ENCODE assay signal across 15 mouse cellular contexts in the genomic region with DNA sequence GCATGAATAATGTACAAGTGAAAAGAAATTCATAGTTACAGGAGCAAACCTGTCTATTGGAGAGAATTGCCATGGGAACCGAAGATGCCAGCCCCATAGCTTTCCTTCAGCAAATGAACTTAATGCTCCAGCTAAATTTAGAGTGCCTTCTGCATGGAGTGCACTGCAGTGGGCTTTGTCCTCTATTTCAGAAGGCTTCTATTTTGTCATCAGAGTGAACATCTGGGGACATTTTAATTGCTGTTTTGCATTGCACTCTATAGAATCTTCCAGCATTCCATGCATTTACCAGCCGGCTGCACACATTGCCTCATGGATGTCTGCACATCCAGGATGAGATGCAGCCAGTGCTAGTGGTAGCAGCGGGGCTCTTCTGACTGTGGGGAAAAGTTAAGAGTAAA.
A peak's percentile ranks its signal among the peaks of the same experiment; 100 is the strongest.
DNase-seq lines count a peak whose midpoint lies in the region; TF ChIP-seq lines count a peak whose summit lies in the region.
"Had no signal": no experiment of that assay in that cellular context is flagged by ENCODE, and none has a peak within 500 bp of the region (broad histone marks: within the 10 kb centered on the region; RNA-seq: fewer than 3 reads in every experiment).

No protein-coding gene starts in this region.

- no peak overlapping the region for H3K4me3 ChIP-seq in CH12.LX (replicated peaks in 1 of 3; ENCODE audit: low read depth in 2 of 3, low read length in 2 of 3, poor library complexity in 1 of 3)
- H3K4me3 ChIP-seq: limb, embryonic 12.5 days had no signal

- peaks cover 11% of the 10 kb centered on the region for H3K9me3 ChIP-seq in CH12.LX (replicated peaks; ENCODE audit: low read length)
- H3K9me3 ChIP-seq: limb, embryonic 12.5 days had no signal

- H3K4me1 ChIP-seq in CH12.LX (ENCODE audit: control insufficient read depth in 1 of 2, insufficient read depth in 2 of 2) = peaks cover 24 to 63% of the 10 kb centered on the region in 2 experiments

- TF ChIP-seq CTCF in CH12.LX (conservative IDR thresholded peaks at IDR 0.05 in 1 of 2, IDR thresholded peaks at IDR 0.05 in 1 of 2; ENCODE audit: low read depth in 2 of 2, low read length in 2 of 2) = no peak
- TF ChIP-seq CTCF in brain, embryonic 14.5 days (IDR thresholded peaks at IDR 0.05; ENCODE audit: borderline replicate concordance, extremely low read depth, insufficient read depth, insufficient read length) = no peak

- TF ChIP-seq RAD21 in CH12.LX (IDR thresholded peaks at IDR 0.05; ENCODE audit: low read depth, low read length) = no peak

- dilution Hi-C loops in CH12.LX (cut with MboI; ENCODE audit: extremely low pct_ligation_motif_present, extremely low pct_unique_long_range_greater_than_20kb, low sequenced_read_pairs) = no loop called here

- DNase-seq in layer of hippocampus, adult 18-20 months (ENCODE audit: low spot score in 2 of 2) = peak; percentile 14 to 46
- DNase-seq in layer of hippocampus, postnatal 10 days (ENCODE audit: low spot score in 2 of 2) = no peak
- no peak for DNase-seq in CH12.LX (ENCODE audit: extremely low read depth)
- peak; percentile 54 for DNase-seq in brain, embryonic 14.5 days (ENCODE audit: low read depth)
- peak; percentile 58 for DNase-seq in layer of hippocampus, adult 9-11 months
- no peak for DNase-seq in lung, adult 18-20 months
- DNase-seq in urinary bladder, adult 2 months (ENCODE audit: low spot score) = no peak
- DNase-seq: adrenal gland, adult 8-10 months; cerebellum, postnatal 10 days; embryo, embryonic 11 days; kidney, adult 2 months; kidney, postnatal 25 days; lung, postnatal 14 days had no signal

- no peaks in the 10 kb centered on the region for H3K36me3 ChIP-seq in CH12.LX (replicated peaks in 1 of 2; ENCODE audit: control insufficient read depth in 1 of 2, insufficient read depth in 1 of 2, low read length in 1 of 2)
- H3K36me3 ChIP-seq: limb, embryonic 12.5 days had no signal

- TF ChIP-seq EP300 in CH12.LX (IDR thresholded peaks at IDR 0.05; ENCODE audit: low read length) = no peak

- H3K9ac ChIP-seq in CH12.LX (ENCODE audit: insufficient read depth, low read depth) = no peak overlapping the region
- H3K9ac ChIP-seq: limb, embryonic 12.5 days; liver, embryonic 14.5 days had no signal

- 0 out of 2 replicates have a peak overlapping the region, but pooled peaks have one; percentile 14 for H3K4me2 ChIP-seq in CH12.LX (ENCODE audit: insufficient read depth, low read depth, poor library complexity, severe bottlenecking)
- H3K4me2 ChIP-seq: limb, embryonic 12.5 days had no signal

- no peaks in the 10 kb centered on the region for H3K79me2 ChIP-seq in CH12.LX (replicated peaks; ENCODE audit: control insufficient read depth, extremely low read depth, insufficient read depth, poor library complexity, severe bottlenecking)

- H3K27ac ChIP-seq in CH12.LX (ENCODE audit: insufficient read depth, low read depth) = no peak overlapping the region
- H3K27ac ChIP-seq: limb, embryonic 12.5 days; liver, embryonic 14.5 days had no signal

- in situ Hi-C loops in CH12.LX (cut with MboI; ENCODE audit: low pct_ligation_motif_present, low pct_unique_long_range_greater_than_20kb, low sequenced_read_pairs) = no loop called here

- no peak for TF ChIP-seq POLR2A in CH12.LX (IDR thresholded peaks at IDR 0.05; ENCODE audit: low read depth, low read length)
- no peak for TF ChIP-seq POLR2A in brain, embryonic 14.5 days (IDR thresholded peaks at IDR 0.05; ENCODE audit: borderline replicate concordance, extremely low read depth, insufficient read depth, insufficient read length, poor library complexity, severe bottlenecking)

- H3K27me3 ChIP-seq in CH12.LX (replicated peaks) = peaks cover 2% of the 10 kb centered on the region
- H3K27me3 ChIP-seq: limb, embryonic 12.5 days had no signal

TF ChIP-seq in CH12.LX, 34 proteins besides CTCF, POLR2A, EP300 and RAD21:
- TF ChIP-seq POLR2AphosphoS2 (IDR thresholded peaks at IDR 0.05; ENCODE audit: low read depth, low read length) (no peak), TBP (conservative IDR thresholded peaks at IDR 0.05; ENCODE audit: low read depth, low read length) (no peak), MEF2A (IDR thresholded peaks at IDR 0.05; ENCODE audit: borderline replicate concordance, low read depth, low read length) (no peak), ETS1 (conservative IDR thresholded peaks at IDR 0.05; ENCODE audit: low read depth, low read length) (no peak), CHD1 (IDR thresholded peaks at IDR 0.05; ENCODE audit: low read depth, low read length) (no peak), E2F4 (IDR thresholded peaks at IDR 0.05; ENCODE audit: insufficient replicate concordance, low read depth, low read length) (no peak), NRF1 (IDR thresholded peaks at IDR 0.05; ENCODE audit: low read depth, low read length) (no peak), ELF1 (IDR thresholded peaks at IDR 0.05; ENCODE audit: low read depth, low read length) (no peak), ZC3H11A (IDR thresholded peaks at IDR 0.05; ENCODE audit: low read depth, low read length) (no peak), ZNF384 (IDR thresholded peaks at IDR 0.05; ENCODE audit: low read depth, low read length) (no peak), SIN3A (IDR thresholded peaks at IDR 0.05; ENCODE audit: low read length) (no peak), KAT2A (IDR thresholded peaks at IDR 0.05; ENCODE audit: insufficient replicate concordance, low read length) (no peak), GABPA (IDR thresholded peaks at IDR 0.05; ENCODE audit: insufficient replicate concordance, low read depth, low read length) (no peak), SMC3 (IDR thresholded peaks at IDR 0.05; ENCODE audit: low read depth, low read length) (no peak), BHLHE40 (IDR thresholded peaks at IDR 0.05; ENCODE audit: low read depth, low read length) (no peak), MYC (IDR thresholded peaks at IDR 0.05; ENCODE audit: low read depth, low read length) (no peak), MXI1 (IDR thresholded peaks at IDR 0.05; ENCODE audit: low read depth, low read length) (no peak), JUN (IDR thresholded peaks at IDR 0.05; ENCODE audit: insufficient read depth, low read depth, low read length) (no peak), USF1 (IDR thresholded peaks at IDR 0.05; ENCODE audit: low read depth, low read length) (no peak), CHD2 (IDR thresholded peaks at IDR 0.05; ENCODE audit: low read length) (no peak)
TF ChIP-seq in CH12.LX: peak in this region for 0.

Comparison
In these comparisons a context has a peak if more than half of its experiments do, and no peak if none do; other contexts are left out.
1. DNase-seq: peak in layer of hippocampus, adult 18-20 months (2 of 2), brain, embryonic 14.5 days (single experiment) and layer of hippocampus, adult 9-11 months (single experiment); none in layer of hippocampus, postnatal 10 days (0 of 2), CH12.LX (single experiment), lung, adult 18-20 months (0 of 2) and urinary bladder, adult 2 months (single experiment).